Mouse (Mus musculus): ENCODE measurements around the gene Mrpl24. TPM values are rescaled to one million over a fixed set of nuclear protein-coding genes. Genes with fewer than 3 reads are reported as not detected.

Gene Mrpl24
- polyA plus RNA-seq, 1 experiment from 2014 or later = 77.5 TPM

- no peaks in the 10 kb centered on the region for H3K9me3 ChIP-seq (ENCODE audit: control insufficient read depth, low read length)
- ATAC-seq (ENCODE audit: low read depth) = peak; percentile 99
- under 1% methylated on average over 27 of the region's 27 CpGs for WGBS
- no peaks in the 10 kb centered on the region for H3K36me3 ChIP-seq (ENCODE audit: control insufficient read depth, insufficient read depth, low read length)
- peak overlapping the region; percentile 79 for H3K9ac ChIP-seq (ENCODE audit: low read length)
- peak overlapping the region; percentile 95 for H3K27ac ChIP-seq (ENCODE audit: low read length)
- H3K4me1 ChIP-seq (replicated peaks; ENCODE audit: control insufficient read depth, insufficient read depth, low read length) = peaks cover 9% of the 10 kb centered on the region
- H3K4me2 ChIP-seq (ENCODE audit: low read depth, low read length) = peak overlapping the region; percentile 76
- no peaks in the 10 kb centered on the region for H3K27me3 ChIP-seq (ENCODE audit: control insufficient read depth, insufficient read depth, low read depth, low read length)
- peak overlapping the region; percentile 58 for H3K4me3 ChIP-seq (ENCODE audit: low read length)
These were observed 41.4 kb downstream of the Mrpl24 start for GRCm38 (mm10) chr3:87960586-87961191.

GRCm38 (mm10) chr3:87970184-87970938, 51.1 kb downstream of the Mrpl24 start:
- Histone ChIP-seq H3K4me1 (replicated peaks; ENCODE audit: control insufficient read depth, insufficient read depth, low read length) (peaks cover 41% of the 10 kb centered on the region), H3K4me3 (ENCODE audit: low read length) (peak overlapping the region; percentile 61), H3K4me2 (ENCODE audit: low read depth, low read length) (peak overlapping the region; percentile 90), H3K36me3 (ENCODE audit: control insufficient read depth, insufficient read depth, low read length) (no peaks in the 10 kb centered on the region), H3K9ac (ENCODE audit: low read length) (peak overlapping the region; percentile 78), H3K27ac (ENCODE audit: low read length) (peak overlapping the region; percentile 63), H3K9me3 (ENCODE audit: control insufficient read depth, low read length) (no peaks in the 10 kb centered on the region), H3K27me3 (ENCODE audit: control insufficient read depth, insufficient read depth, low read depth, low read length) (no peaks in the 10 kb centered on the region; the same call in 1 of the 2 replicates)
- ATAC-seq (ENCODE audit: low read depth) = peak; percentile 15; the same call in 1 of the 2 replicates
- WGBS = under 1% methylated on average over 21 of the region's 21 CpGs

GRCm38 (mm10) chr3:87970939-87971488, 51.7 kb downstream of the Mrpl24 start, which contains the start of gene Nes:
Gene Nes, plus strand, starts transcription at chr3:87971078.
- 0% methylated on average over 44 of the region's 44 CpGs for WGBS
- H3K27ac ChIP-seq (ENCODE audit: low read length) = peak within 1 kb of the TSS; percentile 63
- peak within 1 kb of the TSS; percentile 90 for H3K4me2 ChIP-seq (ENCODE audit: low read depth, low read length)
- peak; percentile 79 for ATAC-seq (ENCODE audit: low read depth)
- peak within 1 kb of the TSS; percentile 61 for H3K4me3 ChIP-seq (ENCODE audit: low read length)
- peaks cover 41% of the 10 kb centered on the region for H3K4me1 ChIP-seq (replicated peaks; ENCODE audit: control insufficient read depth, insufficient read depth, low read length)
- peak within 1 kb of the TSS; percentile 78 for H3K9ac ChIP-seq (ENCODE audit: low read length)
- no peaks in the 10 kb centered on the region for H3K36me3 ChIP-seq (ENCODE audit: control insufficient read depth, insufficient read depth, low read length)
- no peaks in the 10 kb centered on the region; the same call in 1 of the 2 replicates for H3K27me3 ChIP-seq (ENCODE audit: control insufficient read depth, insufficient read depth, low read depth, low read length)
- H3K9me3 ChIP-seq (ENCODE audit: control insufficient read depth, low read length) = no peaks in the 10 kb centered on the region

- WGBS = under 1% methylated on average over 56 of the region's 60 CpGs
- peak overlapping the region; percentile 90 for H3K4me2 ChIP-seq (ENCODE audit: low read depth, low read length)
- H3K27ac ChIP-seq (ENCODE audit: low read length) = peak overlapping the region; percentile 38
- H3K27me3 ChIP-seq (ENCODE audit: control insufficient read depth, insufficient read depth, low read depth, low read length) = no peaks in the 10 kb centered on the region; the same call in 1 of the 2 replicates
- no peaks in the 10 kb centered on the region for H3K9me3 ChIP-seq (ENCODE audit: control insufficient read depth, low read length)
- H3K4me1 ChIP-seq (replicated peaks; ENCODE audit: control insufficient read depth, insufficient read depth, low read length) = peaks cover 41% of the 10 kb centered on the region
- peak overlapping the region; percentile 78 for H3K9ac ChIP-seq (ENCODE audit: low read length)
- no peaks in the 10 kb centered on the region for H3K36me3 ChIP-seq (ENCODE audit: control insufficient read depth, insufficient read depth, low read length)
- peak overlapping the region; percentile 61 for H3K4me3 ChIP-seq (ENCODE audit: low read length)
- ATAC-seq (ENCODE audit: low read depth) = peak; percentile 50
These were observed 52.3 kb downstream of the Mrpl24 start for GRCm38 (mm10) chr3:87971489-87972202.

GRCm38 (mm10) chr3:87972203-87972664, 52.9 kb downstream of the Mrpl24 start:
- WGBS = 11% methylated on average over 8 of the region's 8 CpGs
- no peak for ATAC-seq (ENCODE audit: low read depth)

GRCm38 (mm10) chr3:87972776-87973175, 53.5 kb downstream of the Mrpl24 start:
- H3K9ac ChIP-seq (ENCODE audit: low read length) = peak overlapping the region; percentile 78
- 24% methylated on average over 5 of the region's 5 CpGs for WGBS
- no peaks in the 10 kb centered on the region for H3K9me3 ChIP-seq (ENCODE audit: control insufficient read depth, low read length)
- H3K27me3 ChIP-seq (ENCODE audit: control insufficient read depth, insufficient read depth, low read depth, low read length) = no peaks in the 10 kb centered on the region; the same call in 1 of the 2 replicates
- 0 out of 2 replicates have a peak overlapping the region, but pooled peaks have one; percentile 4 for H3K27ac ChIP-seq (ENCODE audit: low read length)
- H3K4me2 ChIP-seq (ENCODE audit: low read depth, low read length) = peak overlapping the region; percentile 90
- no peaks in the 10 kb centered on the region for H3K36me3 ChIP-seq (ENCODE audit: control insufficient read depth, insufficient read depth, low read length)
- peak overlapping the region; percentile 61 for H3K4me3 ChIP-seq (ENCODE audit: low read length)
- H3K4me1 ChIP-seq (replicated peaks; ENCODE audit: control insufficient read depth, insufficient read depth, low read length) = peaks cover 41% of the 10 kb centered on the region
- ATAC-seq (ENCODE audit: low read depth) = no peak

More at GRCm38 (mm10) chr3:87972203-87972664, 52.9 kb downstream of the Mrpl24 start:
- Histone ChIP-seq H3K27ac (ENCODE audit: low read length) (no peak overlapping the region), H3K9me3 (ENCODE audit: control insufficient read depth, low read length) (no peaks in the 10 kb centered on the region), H3K4me1 (replicated peaks; ENCODE audit: control insufficient read depth, insufficient read depth, low read length) (peaks cover 41% of the 10 kb centered on the region), H3K9ac (ENCODE audit: low read length) (peak overlapping the region; percentile 78), H3K36me3 (ENCODE audit: control insufficient read depth, insufficient read depth, low read length) (no peaks in the 10 kb centered on the region), H3K27me3 (ENCODE audit: control insufficient read depth, insufficient read depth, low read depth, low read length) (no peaks in the 10 kb centered on the region; the same call in 1 of the 2 replicates), H3K4me3 (ENCODE audit: low read length) (peak overlapping the region; percentile 61), H3K4me2 (ENCODE audit: low read depth, low read length) (peak overlapping the region; percentile 90)

Other genes starting within 250 kb of the Mrpl24 start
- gene Lrrc71, start 170.9 kb upstream of the Mrpl24 start, polyA plus RNA-seq (2015; fragmentation: Nextera tagmentation; extraction: Ambion mirVana) = 3.9 and 5.9 TPM in 2 replicates
- gene Ntrk1, start 124.3 kb upstream of the Mrpl24 start, polyA plus RNA-seq (2015; fragmentation: Nextera tagmentation; extraction: Ambion mirVana) = 1.5 and 1.6 TPM in 2 replicates
- 0.04 and 0.23 TPM in 2 replicates for gene Insrr, start 122.6 kb upstream of the Mrpl24 start, polyA plus RNA-seq (2015; fragmentation: Nextera tagmentation; extraction: Ambion mirVana)
- 32.4 and 34.5 TPM in 2 replicates for gene Pear1, start 95.2 kb upstream of the Mrpl24 start, polyA plus RNA-seq (2015; fragmentation: Nextera tagmentation; extraction: Ambion mirVana)
- gene Sh2d2a, start 72.8 kb upstream of the Mrpl24 start, polyA plus RNA-seq (2015; fragmentation: Nextera tagmentation; extraction: Ambion mirVana) = 0.36 and 2.0 TPM in 2 replicates
- 8.3 and 11.7 TPM in 2 replicates for gene Prcc, start 33.9 kb upstream of the Mrpl24 start, polyA plus RNA-seq (2015; fragmentation: Nextera tagmentation; extraction: Ambion mirVana)
- gene Hdgf, start 13.2 kb upstream of the Mrpl24 start, polyA plus RNA-seq (2015; fragmentation: Nextera tagmentation; extraction: Ambion mirVana) = 81.3 and 86.3 TPM in 2 replicates
- 50.3 and 54.8 TPM in 2 replicates for gene Isg20l2, start 10.8 kb downstream of the Mrpl24 start, polyA plus RNA-seq (2015; fragmentation: Nextera tagmentation; extraction: Ambion mirVana)
- gene Rrnad1, start 11.2 kb downstream of the Mrpl24 start, polyA plus RNA-seq (2015; fragmentation: Nextera tagmentation; extraction: Ambion mirVana) = 20.2 and 20.6 TPM in 2 replicates
- 4.7 and 4.9 TPM in 2 replicates for gene Crabp2, start 29.2 kb downstream of the Mrpl24 start, polyA plus RNA-seq (2015; fragmentation: Nextera tagmentation; extraction: Ambion mirVana)
- gene Nes, start 51.6 kb downstream of the Mrpl24 start, polyA plus RNA-seq (2015; fragmentation: Nextera tagmentation; extraction: Ambion mirVana) = 15.5 and 15.6 TPM in 2 replicates
- gene Bcan, start 80.7 kb downstream of the Mrpl24 start, polyA plus RNA-seq (2015; fragmentation: Nextera tagmentation; extraction: Ambion mirVana) = 0.44 and 0.54 TPM in 2 replicates
- 0.10 and 0.28 TPM in 2 replicates for gene Hapln2, start 108.1 kb downstream of the Mrpl24 start, polyA plus RNA-seq (2015; fragmentation: Nextera tagmentation; extraction: Ambion mirVana)
- 22.4 and 25.6 TPM in 2 replicates for gene Gpatch4, start 123.6 kb downstream of the Mrpl24 start, polyA plus RNA-seq (2015; fragmentation: Nextera tagmentation; extraction: Ambion mirVana)
- 203 and 211 TPM in 2 replicates for gene Naxe, start 139.0 kb downstream of the Mrpl24 start, polyA plus RNA-seq (2015; fragmentation: Nextera tagmentation; extraction: Ambion mirVana)
- gene Ttc24, start 158.8 kb downstream of the Mrpl24 start, polyA plus RNA-seq (2015; fragmentation: Nextera tagmentation; extraction: Ambion mirVana) = not detected in 2 replicates
- 23.4 and 26.9 TPM in 2 replicates for gene Iqgap3, start 162.5 kb downstream of the Mrpl24 start, polyA plus RNA-seq (2015; fragmentation: Nextera tagmentation; extraction: Ambion mirVana)
- gene Mef2d, start 222.9 kb downstream of the Mrpl24 start, polyA plus RNA-seq (2015; fragmentation: Nextera tagmentation; extraction: Ambion mirVana) = 19.9 and 22.9 TPM in 2 replicates

Measured in lung, embryonic 16.5 days (tissue).